In genomic region chr19:7605930-7606783, GRCm38 (mm10) we compare ENCODE assay signal across 10 mouse cellular contexts. TPM values are rescaled to one million over a fixed set of nuclear protein-coding genes. Genes with fewer than 3 reads are reported as not detected.
DNase-seq lines count a peak whose midpoint lies in the region; ATAC-seq and TF ChIP-seq lines count a peak whose summit lies in the region.
"Had no signal": no experiment of that assay in that cellular context is flagged by ENCODE, and none has a peak within 500 bp of the region (broad histone marks: within the 10 kb centered on the region; RNA-seq: fewer than 3 reads in every experiment).

No protein-coding gene starts in this region.

- peak overlapping the region; percentile 34 for H3K4me3 ChIP-seq in hindbrain, embryonic 13.5 days
- H3K4me3 ChIP-seq in small intestine, adult 2 months (ENCODE audit: low read depth, low read length) = peak overlapping the region; percentile 45

- WGBS in hindbrain, embryonic 13.5 days = 6% methylated on average over 15 of the region's 15 CpGs
- whole genome bisulfite sequencing in small intestine, adult 2 months = 7% methylated on average over 15 of the region's 15 CpGs

- peak overlapping the region; percentile 59 for H3K4me2 ChIP-seq in hindbrain, embryonic 13.5 days

- H3K36me3 ChIP-seq in hindbrain, embryonic 13.5 days = no peaks in the 10 kb centered on the region
- H3K36me3 ChIP-seq in small intestine, adult 2 months (ENCODE audit: control insufficient read depth, insufficient read depth, low read length) = no peaks in the 10 kb centered on the region

- H3K27ac ChIP-seq in hindbrain, embryonic 13.5 days = peak overlapping the region; percentile 52
- H3K27ac ChIP-seq in small intestine, adult 2 months (ENCODE audit: insufficient read depth, low read depth, low read length) = peak overlapping the region; percentile 94

- H3K9me3 ChIP-seq in hindbrain, embryonic 13.5 days = no peaks in the 10 kb centered on the region

- peaks cover 25% of the 10 kb centered on the region for H3K4me1 ChIP-seq in hindbrain, embryonic 13.5 days (replicated peaks)
- peaks cover 17% of the 10 kb centered on the region for H3K4me1 ChIP-seq in small intestine, adult 2 months (ENCODE audit: control insufficient read depth, insufficient read depth, insufficient read length, low read length)

- no peak for TF ChIP-seq POLR2A in small intestine, adult 2 months (IDR thresholded peaks at IDR 0.05; ENCODE audit: low read depth, low read length)

- TF ChIP-seq CTCF in small intestine, adult 2 months (IDR thresholded peaks at IDR 0.05; ENCODE audit: extremely low read depth, insufficient read length, insufficient replicate concordance, low read depth, low read length) = peak; percentile 7; the same call in 1 of the 2 replicates

- ATAC-seq in cerebellum, adult (ENCODE audit: insufficient number of reproducible peaks, low FRiP score, low TSS enrichment) = no peak
- ATAC-seq in hindbrain, embryonic 13.5 days (ENCODE audit: low FRiP score) = peak; percentile 84

- peak; percentile 16 for DNase-seq in cerebellum, adult 9-10 months
- peak; percentile 22 for DNase-seq in embryo, embryonic 9.5 days (ENCODE audit: extremely low spot score)
- DNase-seq in layer of hippocampus, postnatal 14 days (ENCODE audit: low spot score in 2 of 2) = peak; percentile 62 to 82
- peak; percentile 50 for DNase-seq in lung, postnatal 14 days
- no peak for DNase-seq in gastrocnemius, postnatal 25 days

- peak overlapping the region; percentile 35 for H3K9ac ChIP-seq in hindbrain, embryonic 13.5 days

- H3K27me3 ChIP-seq in hindbrain, embryonic 13.5 days = peaks cover 42% of the 10 kb centered on the region
- no peaks in the 10 kb centered on the region for H3K27me3 ChIP-seq in small intestine, adult 2 months (ENCODE audit: control insufficient read depth, insufficient read depth, low read length)

RNA-seq across cellular contexts. Expression of gene Lgals12, which starts 0.8 kb away (rescaled TPM):
- polyA plus RNA-seq in hindbrain, embryonic 13.5 days (2015; fragmentation: Nextera tagmentation; extraction: Ambion mirVana) = 0.08 and 0.17 TPM in 2 replicates
- under 1 TPM; 0.21 to 0.31 TPM for total RNA-seq in layer of hippocampus, postnatal 14 days (2021)
- 1.2 and 2.9 TPM in 2 replicates for polyA plus RNA-seq in small intestine, adult 2 months (2012; rRNA removed)
- 1 to 10 TPM in 1 of 2 experiments, under 1 TPM in 1; 0.20 to 6.1 TPM for total RNA-seq in gastrocnemius, postnatal 25 days (2021)
- polyA plus RNA-seq: C2C12 had no signal

RNA-seq across cellular contexts. Expression of gene Hrasls5, which starts 6.2 kb away (rescaled TPM):
- not detected in 2 replicates for polyA plus RNA-seq in hindbrain, embryonic 13.5 days (2015; fragmentation: Nextera tagmentation; extraction: Ambion mirVana)
- not detected for total RNA-seq in layer of hippocampus, postnatal 14 days (2021)
- polyA plus RNA-seq in small intestine, adult 2 months (2012; rRNA removed) = not detected in 2 replicates
- total RNA-seq in gastrocnemius, postnatal 25 days (2021) = not detected
- total RNA-seq: heart, postnatal 10 days had no signal
- polyA plus RNA-seq: C2C12 had no signal

RNA-seq across cellular contexts. Expression of gene Pla2g16, which starts 48.9 kb away (rescaled TPM):
- polyA plus RNA-seq in hindbrain, embryonic 13.5 days (2015; fragmentation: Nextera tagmentation; extraction: Ambion mirVana) = 2.9 and 5.4 TPM in 2 replicates
- total RNA-seq in layer of hippocampus, postnatal 14 days (2021) = 10 to 100 TPM; 13.0 to 14.9 TPM
- polyA plus RNA-seq in small intestine, adult 2 months (2012; rRNA removed) = 15.7 and 23.1 TPM in 2 replicates
- total RNA-seq in gastrocnemius, postnatal 25 days (2021) = 100 to 1,000 TPM in 1 of 2 experiments, 10 to 100 TPM in 1; 97.5 to 101 TPM

Comparison
In these comparisons a context has a peak if more than half of its experiments do, and no peak if none do; other contexts are left out.
1. RNA of gene Pla2g16, which starts 48.9 kb away (total RNA-seq): 97.5 to 101 TPM in gastrocnemius, postnatal 25 days; 13.0 to 14.9 TPM in layer of hippocampus, postnatal 14 days; every median in the first group is over 4 times any median in the second.